Mouse (Mus musculus) retina, postnatal 7 days (tissue): Measurements from ENCODE around the gene Pla2g2d.
"Not testable (repeated sequence)": the region's sequence is repeated elsewhere in the genome, so short reads cannot be mapped to it uniquely, and the experiment has no call there.

ENCODE experiments used
- DNase-seq: peaks from one replicate; pipeline ENCODE4 v3.0.0-alpha.2; 2012; ENCODE audit warnings: low read depth, low spot score

The Pla2g2d gene

DNA sequence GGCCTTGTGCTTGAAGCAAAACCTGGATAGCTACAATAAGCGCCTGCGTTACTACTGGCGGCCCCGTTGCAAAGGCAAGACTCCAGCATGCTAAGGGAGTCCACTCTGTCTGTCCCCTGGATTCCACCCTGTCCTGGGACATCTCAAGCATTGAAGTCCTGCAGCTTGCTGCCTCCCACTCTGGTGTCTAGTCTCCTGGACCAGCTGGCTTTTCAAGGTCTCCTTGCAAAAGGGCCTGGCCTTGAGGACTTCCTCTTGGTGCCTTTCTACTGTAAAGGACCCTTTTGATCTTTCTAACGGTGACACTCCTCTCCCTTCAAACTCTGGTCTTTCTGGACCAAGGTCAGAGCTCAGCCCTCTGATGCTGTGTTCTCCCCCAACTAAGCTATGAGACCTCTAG, 4.8 kb downstream of the Pla2g2d start:
- no peak for DNase-seq

DNA sequence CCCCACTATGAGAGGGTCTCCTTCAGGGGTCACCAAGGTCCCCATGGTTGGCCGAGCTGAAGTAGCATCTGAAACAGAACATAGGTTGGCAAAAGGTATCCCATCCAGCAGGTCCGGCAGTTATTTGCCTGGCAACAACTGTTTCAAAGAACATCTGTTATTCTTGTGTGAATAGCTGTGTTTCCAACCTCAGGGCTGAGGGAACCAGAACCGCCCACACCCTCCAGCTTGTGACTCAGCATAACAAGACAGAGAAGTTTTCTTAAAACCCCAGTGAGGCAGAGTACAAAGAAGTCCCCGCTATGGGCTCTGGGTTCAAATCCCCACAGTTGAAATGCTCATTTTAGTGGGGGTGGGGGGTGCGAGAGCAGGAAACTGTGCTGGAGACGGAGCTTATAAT, 6.6 kb downstream of the Pla2g2d start:
- DNase-seq: no peak

DNA sequence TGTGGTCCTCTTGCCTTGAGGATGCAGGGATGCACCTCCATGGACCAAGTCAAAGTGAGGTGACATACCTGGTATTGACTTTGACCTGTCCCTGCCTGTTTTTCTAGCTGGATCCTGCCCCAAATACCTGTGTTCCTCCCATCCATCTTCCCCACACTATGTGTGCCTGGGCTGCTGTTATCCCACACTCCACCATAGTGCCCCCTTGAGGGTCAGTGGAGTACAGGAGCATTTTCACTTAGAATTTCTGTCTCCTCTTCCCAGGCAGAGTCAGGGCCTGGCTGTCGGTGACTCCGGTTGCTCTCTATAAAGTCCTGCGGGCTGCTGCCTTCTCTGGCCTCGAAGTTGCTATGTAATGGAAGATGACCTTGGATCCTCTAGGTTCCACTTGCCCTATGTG, 10.2 kb downstream of the Pla2g2d start:
- no peak for DNase-seq

DNA sequence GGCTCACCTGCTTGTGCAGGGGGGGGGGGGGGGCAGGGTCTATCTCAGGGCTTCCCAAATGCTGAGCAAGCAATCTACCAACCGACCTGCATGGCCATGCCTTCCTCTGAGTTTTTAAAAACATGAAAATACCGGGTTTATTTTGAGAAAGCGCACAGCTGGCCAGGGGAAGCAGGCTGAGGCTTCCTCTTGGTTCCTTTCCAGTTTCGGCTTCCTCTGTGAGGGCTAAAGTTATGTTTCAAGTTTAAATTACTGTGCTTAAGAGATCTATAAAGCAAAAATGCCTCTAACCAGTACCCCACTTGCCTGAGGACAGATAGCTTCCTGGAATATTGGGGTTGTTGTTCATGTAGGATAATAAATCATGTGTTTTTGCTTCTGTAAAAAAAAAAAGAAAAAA, 10.6 kb downstream of the Pla2g2d start:
- no peak for DNase-seq

- no peak for DNase-seq
These were observed 12.8 kb downstream of the Pla2g2d start for GRCm38 (mm10) chr4:138788381-138788780.

DNA sequence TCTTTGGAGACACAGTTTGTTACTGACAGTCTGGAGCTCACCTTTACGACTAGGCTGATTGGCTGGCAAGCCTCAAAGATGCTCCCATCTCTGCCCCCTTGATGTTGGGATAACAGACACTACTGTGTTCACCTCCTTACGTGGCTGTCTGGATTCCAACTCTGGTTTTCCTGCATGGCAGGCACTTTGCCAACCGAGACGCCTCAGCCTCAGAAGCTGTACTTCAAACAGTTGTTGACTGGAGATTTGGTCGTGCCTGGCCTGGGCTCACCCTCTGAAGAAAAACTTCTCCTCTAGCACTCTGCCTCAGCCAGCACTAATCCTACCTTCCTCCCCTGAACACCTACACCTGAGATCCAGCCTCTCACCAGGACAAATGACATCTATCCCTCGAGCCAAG, 15.9 kb downstream of the Pla2g2d start:
- DNase-seq: no peak

DNA sequence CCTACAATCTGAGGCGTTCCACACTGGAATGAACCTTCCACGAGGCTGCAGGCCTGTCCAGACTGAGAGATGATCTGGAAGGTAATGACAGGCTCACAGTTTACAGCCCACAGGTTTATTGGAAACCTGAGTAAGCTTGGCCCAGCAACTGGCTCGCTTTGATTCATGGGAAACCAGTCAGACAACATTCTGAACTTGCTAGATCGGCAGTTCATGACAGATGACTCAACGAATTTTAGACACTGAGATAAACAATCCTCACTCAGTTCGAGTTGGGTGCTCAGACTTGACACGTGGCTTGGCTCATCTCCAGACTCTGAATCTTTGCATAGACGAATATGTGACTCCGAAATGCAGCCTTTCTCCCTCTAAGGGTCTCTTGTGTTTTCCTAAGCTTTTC, 17.1 kb downstream of the Pla2g2d start:
- no peak for DNase-seq

DNA sequence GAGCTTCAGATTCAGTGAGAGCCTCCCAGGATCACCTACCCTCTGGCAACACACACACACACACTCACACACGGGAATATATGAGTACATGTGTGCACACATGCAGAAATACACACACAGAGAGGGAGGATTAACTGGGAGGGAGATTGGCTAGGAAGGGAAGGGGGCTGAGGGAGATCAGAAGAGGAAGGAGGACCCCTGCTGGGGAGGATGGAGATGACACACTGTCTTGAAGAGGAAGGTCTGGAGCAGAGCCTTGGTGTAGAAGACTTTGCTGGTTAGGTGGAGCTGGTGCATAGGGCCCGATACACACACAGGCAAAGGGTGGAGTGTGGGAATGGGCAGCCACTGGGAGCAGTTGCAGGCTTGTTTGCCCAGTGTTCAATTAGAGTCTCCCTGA, 17.7 kb downstream of the Pla2g2d start:
- peak; percentile 54 for DNase-seq

- no peak for DNase-seq
These were observed 18.8 kb downstream of the Pla2g2d start for GRCm38 (mm10) chr4:138794344-138794743.

- no peak for DNase-seq
These were observed 21.1 kb downstream of the Pla2g2d start for GRCm38 (mm10) chr4:138796513-138797216.

DNA sequence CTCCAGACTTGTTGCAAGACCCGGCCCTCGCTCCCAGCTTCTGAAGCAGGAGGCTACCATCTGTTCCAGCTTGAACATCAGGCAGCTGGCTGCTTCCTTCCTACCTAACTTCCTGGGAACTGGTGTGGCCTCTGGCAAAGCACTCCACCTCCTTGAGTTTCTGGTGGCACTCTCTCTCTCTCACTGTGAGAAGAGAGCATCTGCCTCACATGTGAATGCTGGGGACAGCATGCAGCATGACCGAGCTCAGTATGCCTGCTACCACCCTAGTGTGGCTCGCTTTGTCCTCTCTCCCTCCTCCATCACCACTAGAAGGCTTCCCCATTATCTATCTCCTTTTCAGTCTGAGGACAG, 21.7 kb downstream of the Pla2g2d start:
- DNase-seq: no peak

DNA sequence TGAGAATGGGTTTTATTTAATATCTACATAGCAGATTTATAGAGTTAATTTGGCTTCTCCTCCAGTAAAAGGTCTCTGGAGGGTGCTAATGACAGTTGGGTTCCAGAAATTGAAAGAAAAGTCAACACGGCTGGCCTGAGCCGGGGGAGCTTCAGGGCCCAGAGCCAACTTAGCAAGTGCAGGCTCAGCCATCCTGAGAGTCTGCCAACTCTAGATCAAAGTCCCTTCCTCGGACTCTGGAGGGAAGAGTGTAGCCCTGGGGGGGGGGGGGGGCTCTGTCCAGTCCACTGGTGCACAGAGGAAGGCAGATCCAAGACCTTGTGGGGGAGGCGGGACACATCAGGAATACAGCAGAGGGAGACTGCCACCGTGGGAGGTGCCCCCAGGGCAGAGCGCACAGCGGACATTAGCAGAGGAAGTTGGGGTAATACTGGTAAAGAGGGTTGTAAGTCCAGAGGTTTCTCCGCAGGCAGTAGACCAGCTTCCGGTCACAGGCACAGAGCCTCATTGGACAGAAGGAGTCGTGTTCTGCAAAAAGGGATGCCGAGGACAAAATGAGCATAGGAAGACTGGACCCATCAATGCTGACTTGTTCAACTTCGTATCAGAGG, 24.7 kb downstream of the Pla2g2d start:
- DNase-seq: no peak

GRCm38 (mm10) chr4:138801631-138802030, 26.1 kb downstream of the Pla2g2d start:
- DNase-seq: no peak

DNA sequence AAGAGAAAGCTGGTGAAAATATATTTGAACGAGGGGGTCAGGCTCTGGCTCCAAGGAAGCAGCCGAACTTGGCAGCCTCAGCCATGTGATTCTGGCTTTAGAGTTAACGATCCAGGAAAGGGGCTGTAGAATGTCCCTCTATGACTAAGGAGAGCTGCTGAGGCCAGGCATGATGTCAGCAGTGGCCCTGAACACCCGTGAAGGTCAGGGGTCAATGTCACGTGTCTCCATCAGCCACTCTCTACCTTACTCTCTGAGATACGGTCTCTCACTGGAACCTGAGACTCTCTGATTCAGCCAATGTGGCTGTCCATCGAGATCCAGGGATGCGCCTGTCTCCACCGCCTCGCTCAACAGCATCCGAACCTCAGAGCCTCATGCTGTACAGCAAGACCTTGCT, 27.4 kb downstream of the Pla2g2d start:
- DNase-seq: no peak

- no peak for DNase-seq
These were observed 29.7 kb downstream of the Pla2g2d start for GRCm38 (mm10) chr4:138805248-138805647.

DNA sequence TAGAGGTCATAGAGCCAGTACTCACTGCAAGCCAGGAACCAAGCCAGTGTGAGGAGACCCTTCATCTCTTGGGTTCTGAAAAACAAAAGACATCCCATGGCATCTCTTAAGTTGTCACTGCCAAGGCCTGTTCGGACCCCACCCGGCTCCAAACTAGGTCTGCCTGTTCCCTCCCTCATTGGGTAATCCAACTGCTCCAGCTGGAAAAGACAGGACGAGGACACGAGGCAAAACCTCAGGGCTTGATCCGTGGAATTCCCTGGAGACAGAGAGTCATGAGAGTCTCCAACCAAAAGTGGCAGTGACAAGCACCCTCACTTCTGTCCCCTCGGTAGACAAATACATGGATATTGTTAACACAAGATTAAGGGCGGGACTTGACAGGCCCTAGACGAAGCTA, 30.6 kb downstream of the Pla2g2d start:
- no peak for DNase-seq

DNA sequence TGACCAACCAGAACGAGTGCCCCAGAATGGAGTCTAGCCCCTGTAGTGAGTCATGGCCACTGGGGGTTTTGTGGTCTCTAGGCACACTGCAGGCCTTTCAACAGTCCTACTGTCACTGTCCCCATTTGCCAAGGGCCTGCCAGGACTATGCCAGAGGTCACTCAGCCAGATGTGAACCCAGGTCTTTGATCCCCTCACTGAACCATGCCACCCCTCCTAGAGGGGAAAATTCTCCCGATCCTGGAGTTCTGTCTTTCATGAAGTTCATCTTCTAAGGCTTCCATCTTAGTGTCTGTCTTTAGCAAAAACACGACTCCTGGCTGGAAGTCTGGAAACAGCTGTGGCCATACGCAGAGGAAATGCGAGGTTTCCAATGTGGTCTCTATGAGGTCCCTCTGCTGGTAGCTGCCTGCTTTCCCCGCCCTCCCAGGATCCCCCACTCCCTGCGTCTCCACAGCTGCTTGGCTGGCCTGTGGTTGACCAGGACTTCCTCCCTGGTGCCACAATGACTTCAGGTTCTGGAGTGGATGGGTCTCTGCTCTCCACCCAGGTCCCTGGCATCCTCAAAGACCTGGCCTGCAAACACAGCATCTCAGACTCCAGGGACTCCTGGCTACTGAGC, 31.5 kb downstream of the Pla2g2d start:
- no peak for DNase-seq

DNA sequence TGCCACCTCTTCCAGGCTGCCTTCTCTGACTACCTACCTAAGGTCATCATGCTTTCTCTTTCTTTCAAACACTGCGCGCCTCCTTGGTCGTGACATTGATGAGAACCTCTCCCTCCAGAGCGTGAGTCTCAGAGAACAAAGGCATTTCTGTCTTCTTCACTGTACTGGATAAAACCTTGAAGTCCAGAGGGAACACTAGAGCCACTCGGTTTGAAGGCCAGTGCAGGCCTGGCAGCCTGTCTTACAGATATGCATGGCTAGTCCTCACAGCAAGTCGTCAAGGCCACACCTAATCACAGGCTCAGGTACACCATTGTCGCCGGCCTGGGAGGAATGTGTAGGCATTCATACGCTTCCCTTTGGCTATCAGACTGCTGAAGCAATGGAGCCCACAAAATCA, 40.6 kb downstream of the Pla2g2d start:
- no peak for DNase-seq

DNA sequence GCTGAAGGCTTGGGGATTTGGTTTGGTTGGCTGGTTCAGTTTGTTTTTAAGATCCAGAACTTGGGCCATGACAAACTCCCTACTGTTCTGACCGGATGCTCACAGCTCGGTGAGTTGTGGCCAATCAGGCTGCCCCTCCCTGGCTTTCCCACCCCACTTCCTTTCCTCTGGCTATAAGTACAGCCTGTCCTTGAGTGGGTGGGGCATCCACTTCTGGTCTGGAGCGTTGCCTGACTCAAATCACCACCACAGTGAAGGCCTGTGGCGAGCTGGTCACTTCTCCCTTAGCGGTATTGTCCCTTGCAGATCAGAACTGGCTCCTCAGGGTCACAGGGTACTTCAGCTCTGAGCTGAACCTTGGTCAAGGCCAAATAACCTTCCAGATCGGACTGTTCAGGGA, 42.2 kb downstream of the Pla2g2d start:
- DNase-seq: no peak

DNA sequence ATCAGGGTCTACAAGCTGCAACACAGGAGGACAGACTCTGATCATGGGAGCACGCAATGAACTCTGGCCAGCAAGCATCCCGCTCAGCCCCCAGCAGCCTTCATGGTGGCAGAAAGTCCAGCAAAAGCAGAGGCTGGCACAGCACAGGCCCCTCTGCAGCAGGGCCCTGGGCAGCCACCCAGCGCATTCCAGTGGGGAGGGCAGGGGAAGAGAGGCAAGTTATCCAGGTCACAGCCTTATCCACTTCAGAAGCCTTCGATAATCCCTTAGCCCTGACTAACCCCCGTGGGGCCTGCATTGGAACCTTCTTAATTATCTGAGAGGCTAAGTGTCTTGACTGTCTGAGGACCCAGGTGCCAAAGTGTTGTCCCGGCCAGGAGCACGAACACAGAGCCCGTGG, 43.6 kb downstream of the Pla2g2d start:
- DNase-seq: peak; percentile 68

DNA sequence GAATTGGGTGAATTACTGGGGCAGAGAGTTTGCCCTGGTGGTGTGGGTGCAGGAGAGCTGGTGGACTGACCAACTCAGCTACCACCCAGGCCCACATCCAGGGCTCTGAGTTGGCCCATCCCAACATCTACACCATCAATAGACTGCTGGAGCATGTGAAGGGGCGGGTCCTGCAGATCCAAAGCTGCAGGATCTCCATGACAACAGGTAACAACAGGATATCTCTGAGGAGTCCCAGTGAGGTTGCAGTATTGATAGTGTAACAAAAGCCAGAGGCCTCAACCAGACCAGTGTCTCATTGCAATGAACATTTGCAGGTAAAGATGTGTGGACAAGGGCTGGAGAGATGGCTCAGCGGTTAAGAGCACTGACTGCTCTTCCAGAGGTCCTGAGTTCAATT, 45.5 kb downstream of the Pla2g2d start:
- no peak for DNase-seq

DNA sequence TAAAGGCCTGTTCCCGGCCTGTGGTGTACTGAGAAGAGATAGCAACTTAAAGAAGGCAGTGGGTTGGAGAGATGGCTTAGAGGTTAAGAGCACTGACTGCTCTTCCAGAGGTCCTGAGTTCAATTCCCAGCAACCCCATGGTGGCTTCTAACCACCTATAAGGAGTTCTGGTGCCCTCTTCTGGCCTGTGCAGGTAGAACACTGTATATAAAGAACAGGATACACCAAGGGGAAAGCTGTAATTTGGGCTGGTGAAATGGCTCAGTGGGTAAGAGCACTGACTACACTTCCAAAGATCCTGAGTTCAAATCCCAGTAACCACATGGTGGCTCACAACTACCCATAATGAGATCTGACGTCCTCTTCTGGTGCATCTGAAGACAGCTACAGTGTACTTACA, 48.6 kb downstream of the Pla2g2d start:
- DNase-seq: not testable (repeated sequence)

DNA sequence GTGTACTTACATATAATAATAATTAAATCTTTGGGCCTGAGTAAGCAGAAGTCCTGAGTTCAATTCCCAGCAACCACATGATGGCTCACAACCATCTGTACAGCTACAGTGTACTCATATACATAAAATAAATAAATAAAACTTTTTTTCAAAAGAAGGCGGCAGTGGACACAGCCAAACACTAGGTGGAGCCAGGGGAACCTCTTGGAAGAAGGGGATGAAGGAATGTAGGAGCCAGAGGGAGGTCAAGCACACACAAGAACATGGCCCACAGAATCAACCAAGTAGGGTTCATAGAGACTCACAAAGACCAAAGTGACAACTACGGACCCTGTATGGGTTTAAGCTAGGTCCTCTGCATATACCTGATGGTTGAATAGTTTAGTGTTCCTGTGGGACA, 49.1 kb downstream of the Pla2g2d start:
- DNase-seq: no peak
